Mouse (Mus musculus) spleen, adult 2 months (tissue): ENCODE measurements around the gene Cacna2d3.

Experiments
- CTCF ChIP-seq: fragments of 200-500 bp; IDR thresholded peaks from 2 replicates; pipeline ENCODE4 v1.5.1; 2011; ENCODE audit warnings: mild to moderate bottlenecking, inconsistent platforms; ENCODE audit not compliant: insufficient read depth, insufficient read length, insufficient replicate concordance; ENCODE audit errors: extremely low read depth
- POLR2A ChIP-seq: fragments of 200-500 bp; IDR thresholded peaks from 2 replicates; pipeline ENCODE4 v1.6.1; 2011; ENCODE audit warnings: low read depth, low read length, inconsistent platforms

DNA sequence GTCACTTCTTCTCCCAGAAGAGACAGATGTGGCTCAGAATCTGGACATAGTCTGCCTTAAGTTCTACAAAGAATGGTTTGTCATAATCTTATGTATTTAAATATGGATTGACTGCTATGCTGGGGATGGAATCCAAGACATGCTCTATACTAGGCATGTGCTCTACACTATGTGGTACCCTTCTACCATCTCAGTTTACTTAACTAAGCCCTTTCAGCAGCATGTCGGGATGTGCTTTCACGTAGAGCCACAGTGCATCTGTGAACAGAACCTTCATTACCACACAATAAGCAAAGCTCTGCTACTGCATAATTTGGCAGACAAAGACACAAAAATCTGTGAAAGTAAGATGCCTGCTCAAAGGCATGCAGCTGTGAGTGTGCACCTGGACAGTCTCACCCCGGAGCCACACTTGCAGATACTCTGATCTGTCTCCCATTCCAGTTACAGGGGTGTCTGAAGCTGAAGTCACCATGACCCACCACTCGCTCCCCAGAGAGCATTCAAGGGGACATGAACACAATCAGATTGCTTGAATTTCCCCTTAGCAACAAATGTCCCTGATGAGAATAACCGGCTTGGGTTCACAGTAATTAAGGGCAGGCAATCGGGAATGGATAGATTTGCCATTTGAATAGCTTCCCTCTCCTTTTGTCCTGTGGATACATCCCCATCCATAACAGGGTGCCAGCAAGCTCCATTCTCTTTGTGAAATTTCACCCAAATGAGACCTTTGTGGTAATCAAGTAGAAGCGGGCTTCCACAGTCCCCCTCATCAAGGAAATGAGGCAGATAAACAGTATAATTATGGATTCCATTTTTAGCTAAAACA lies 773.4 kb downstream of the Cacna2d3 start:
- TF ChIP-seq POLR2A: no peak
- no peak for TF ChIP-seq CTCF
